Mouse (Mus musculus) CH12.LX (cell line): ENCODE measurements around the gene Soat1. TPM values are rescaled to one million over a fixed set of nuclear protein-coding genes. Genes with fewer than 3 reads are reported as not detected.

Source experiments
- DNase-seq: peaks from one replicate; pipeline ENCODE4 v3.0.0-alpha.2; 2013; ENCODE audit errors: extremely low read depth
- H3K27ac ChIP-seq: 2 replicates; pipeline ENCODE4 v1.5.1; 2012; ENCODE audit warnings: low read depth, mild to moderate bottlenecking, control low read depth, moderate library complexity; ENCODE audit not compliant: insufficient read depth
- H3K27me3 ChIP-seq: replicated peaks from 2 replicates; pipeline ENCODE3; 2012; ENCODE audit warnings: inconsistent platforms
- H3K36me3 ChIP-seq, 2 experiments: replicated peaks in 1 of 2; 2 replicates each; pipeline versions ENCODE3 to v1.6.1; 2012; ENCODE audit warnings: inconsistent platforms in 1 of 2, low read length in 1 of 2, mild to moderate bottlenecking in 1 of 2, mixed read lengths in 1 of 2, moderate library complexity in 1 of 2; ENCODE audit not compliant: control insufficient read depth in 1 of 2, insufficient read depth in 1 of 2
- H3K4me1 ChIP-seq, 2 experiments: 2 replicates each; pipeline ENCODE4 v1.6.1; 2012; ENCODE audit warnings: inconsistent platforms in 1 of 2, moderate library complexity in 1 of 2; ENCODE audit not compliant: insufficient read depth in 2 of 2, control insufficient read depth in 1 of 2
- H3K4me2 ChIP-seq: 2 replicates; pipeline ENCODE4 v1.6.1; 2012; ENCODE audit warnings: low read depth, mild to moderate bottlenecking, control low read depth; ENCODE audit not compliant: poor library complexity, insufficient read depth, severe bottlenecking
- H3K4me3 ChIP-seq, 3 experiments: fragments of 150-350 bp in 1 of 3; sonication (generic) in 1 of 3; replicated peaks in 1 of 3; 2 replicates each; pipeline versions ENCODE3 to v1.5.1; 2011 to 2012; ENCODE audit warnings: low read depth in 2 of 3, low read length in 2 of 3, mild to moderate bottlenecking in 2 of 3, moderate library complexity in 2 of 3, control low read depth in 1 of 3, improper control_type of control experiment in 1 of 3, inconsistent platforms in 1 of 3, mixed read lengths in 1 of 3; ENCODE audit not compliant: poor library complexity in 1 of 3
- H3K79me2 ChIP-seq: replicated peaks from 2 replicates; pipeline ENCODE4 v1.6.1; 2012; ENCODE audit warnings: mild to moderate bottlenecking, moderate library complexity; ENCODE audit not compliant: control insufficient read depth, poor library complexity, insufficient read depth, severe bottlenecking; ENCODE audit errors: extremely low read depth
- H3K9ac ChIP-seq: 2 replicates; pipeline ENCODE4 v1.6.1; 2012; ENCODE audit warnings: low read depth, mild to moderate bottlenecking, control low read depth, moderate library complexity; ENCODE audit not compliant: insufficient read depth
- H3K9me3 ChIP-seq: replicated peaks from 2 replicates; pipeline ENCODE3; 2012; ENCODE audit warnings: low read length, inconsistent platforms, mixed read lengths
- CHD1 ChIP-seq: IDR thresholded peaks from 2 replicates; pipeline ENCODE4 v1.6.1; 2012; ENCODE audit warnings: low read depth, low read length, improper control_type of control experiment, inconsistent platforms
- E2F4 ChIP-seq: IDR thresholded peaks from 2 replicates; pipeline ENCODE4 v1.6.1; 2011; ENCODE audit warnings: low read depth, low read length, improper control_type of control experiment; ENCODE audit not compliant: insufficient replicate concordance
- GABPA ChIP-seq: IDR thresholded peaks from 2 replicates; pipeline ENCODE4 v1.6.1; 2012; ENCODE audit warnings: low read depth, low read length, improper control_type of control experiment, inconsistent platforms; ENCODE audit not compliant: insufficient replicate concordance
- HCFC1 ChIP-seq: IDR thresholded peaks from 2 replicates; pipeline ENCODE4 v1.6.1; 2012; ENCODE audit warnings: low read depth, mild to moderate bottlenecking, inconsistent platforms, low read length, improper control_type of control experiment
- IRF4 ChIP-seq: IDR thresholded peaks from 2 replicates; pipeline ENCODE4 v1.6.1; 2014; ENCODE audit warnings: low read depth, mild to moderate bottlenecking, inconsistent platforms, low read length, improper control_type of control experiment
- JUN ChIP-seq: IDR thresholded peaks from 2 replicates; pipeline ENCODE4 v1.6.1; 2011; ENCODE audit warnings: low read depth, mild to moderate bottlenecking, low read length, improper control_type of control experiment, moderate library complexity; ENCODE audit not compliant: insufficient read depth
- JUND ChIP-seq: conservative IDR thresholded peaks from 2 replicates; pipeline ENCODE4 v1.6.1; 2011; ENCODE audit warnings: low read depth, low read length, improper control_type of control experiment
- MEF2A ChIP-seq: IDR thresholded peaks from 2 replicates; pipeline ENCODE4 v1.6.1; 2014; ENCODE audit warnings: low read depth, mild to moderate bottlenecking, inconsistent platforms, low read length, improper control_type of control experiment, borderline replicate concordance
- MYC ChIP-seq: IDR thresholded peaks from 2 replicates; pipeline ENCODE4 v1.6.1; 2011; ENCODE audit warnings: low read depth, mild to moderate bottlenecking, improper control_type of control experiment, low read length
- NELFE ChIP-seq: IDR thresholded peaks from 2 replicates; pipeline ENCODE4 v1.6.1; 2011; ENCODE audit warnings: low read depth, low read length, improper control_type of control experiment
- NRF1 ChIP-seq: IDR thresholded peaks from 2 replicates; pipeline ENCODE4 v1.6.1; 2014; ENCODE audit warnings: low read depth, mild to moderate bottlenecking, inconsistent platforms, low read length, improper control_type of control experiment, moderate library complexity
- PAX5 ChIP-seq: IDR thresholded peaks from 2 replicates; pipeline ENCODE4 v1.6.1; 2012; ENCODE audit warnings: low read length, inconsistent platforms, mixed read lengths
- POLR2AphosphoS2 ChIP-seq: IDR thresholded peaks from 2 replicates; pipeline ENCODE4 v1.6.1; 2011; ENCODE audit warnings: low read depth, low read length, improper control_type of control experiment
- RAD21 ChIP-seq: IDR thresholded peaks from 2 replicates; pipeline ENCODE4 v1.6.1; 2011; ENCODE audit warnings: low read depth, mild to moderate bottlenecking, low read length, improper control_type of control experiment, moderate library complexity
- RCOR1 ChIP-seq: conservative IDR thresholded peaks from 2 replicates; pipeline ENCODE4 v1.6.1; 2012; ENCODE audit warnings: low read depth, mild to moderate bottlenecking, inconsistent platforms, low read length, improper control_type of control experiment
- SMC3 ChIP-seq: IDR thresholded peaks from 2 replicates; pipeline ENCODE4 v1.6.1; 2011; ENCODE audit warnings: low read depth, low read length, improper control_type of control experiment
- TCF12 ChIP-seq: IDR thresholded peaks from 2 replicates; pipeline ENCODE4 v1.6.1; 2014; ENCODE audit warnings: low read depth, mild to moderate bottlenecking, inconsistent platforms, low read length, improper control_type of control experiment
- ZC3H11A ChIP-seq: IDR thresholded peaks from 2 replicates; pipeline ENCODE4 v1.6.1; 2012; ENCODE audit warnings: low read depth, mild to moderate bottlenecking, inconsistent platforms, low read length, improper control_type of control experiment
- dilution Hi-C: fragments of 300-500 bp; cut with MboI; formaldehyde crosslinking; loops from 2 replicates; pipeline ENCODE4 v1.14.3; 2020; ENCODE audit warnings: low sequenced_read_pairs; ENCODE audit not compliant: extremely low pct_unique_long_range_greater_than_20kb, extremely low pct_ligation_motif_present
- in situ Hi-C: fragments of 300-500 bp; cut with MboI; formaldehyde crosslinking; loops from 3 replicates; pipeline ENCODE4 v1.14.3; 2019; ENCODE audit warnings: low sequenced_read_pairs, low pct_ligation_motif_present, low pct_unique_long_range_greater_than_20kb, mixed read lengths
- polyA plus RNA-seq: library from polyadenylated mRNA; unstranded; fragments of >175 nt; gene quantifications from 2 replicates; pipeline ENCODE4 v1.2.1, GENCODE M21; 2012; ENCODE audit warnings: low read depth; ENCODE audit not compliant: insufficient read length
- total RNA-seq, 2 experiments: library from RNA; depleted of rRNA; stranded (reverse); fragments of 300-350 nt in 1 of 2; fragments of >200 nt in 1 of 2; gene quantifications; 2 replicates each; pipeline ENCODE4 v1.2.3; 2012 to 2014

Gene Soat1
- total and polyA plus RNA-seq, 3 experiments: 8.6 to 13.5 (median 10.3) TPM

DNA sequence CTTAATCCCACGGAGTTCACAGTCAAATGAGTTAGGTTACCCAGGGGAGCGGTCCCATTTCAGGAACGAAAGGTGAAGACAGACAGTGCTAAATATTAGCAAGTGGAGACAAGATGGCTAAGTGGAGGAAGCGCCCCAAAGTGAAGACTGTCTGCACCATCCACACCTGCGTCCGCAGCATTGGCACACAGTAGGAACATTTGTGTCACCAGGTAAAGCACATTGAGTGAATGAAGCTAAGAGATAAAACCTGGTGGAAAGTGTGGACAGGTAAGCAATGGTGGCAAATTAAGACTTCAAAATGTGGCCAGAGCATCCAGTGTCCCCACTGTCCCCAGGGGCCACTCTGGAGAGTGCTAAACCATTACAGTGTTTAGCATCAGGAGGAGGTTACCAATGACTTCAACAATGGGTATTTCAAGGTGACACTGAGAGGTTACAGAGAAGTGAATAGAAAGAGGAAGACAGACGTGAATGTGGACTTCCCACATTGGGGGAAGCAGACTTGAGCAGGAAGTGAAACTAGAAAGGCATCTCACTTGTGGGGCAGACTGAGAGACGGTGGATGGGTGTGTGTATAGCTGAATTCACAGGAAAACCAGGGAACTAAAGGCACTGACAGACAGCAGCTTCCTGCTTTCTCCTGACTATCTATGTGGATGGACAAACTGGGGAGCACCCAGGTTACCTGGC lies 37.0 kb downstream of the Soat1 start (continued):
- TF ChIP-seq NRF1 (no peak), JUN (no peak; the same call in 1 of the 2 replicates), E2F4 (no peak), POLR2AphosphoS2 (no peak), GABPA (no peak), CHD1 (no peak), HCFC1 (no peak), MEF2A (peak; percentile 32; the same call in 1 of the 2 replicates), JUND (no peak), IRF4 (peak; percentile 96), NELFE (no peak)
- TF ChIP-seq, all 38 proteins: peak for 11

DNA sequence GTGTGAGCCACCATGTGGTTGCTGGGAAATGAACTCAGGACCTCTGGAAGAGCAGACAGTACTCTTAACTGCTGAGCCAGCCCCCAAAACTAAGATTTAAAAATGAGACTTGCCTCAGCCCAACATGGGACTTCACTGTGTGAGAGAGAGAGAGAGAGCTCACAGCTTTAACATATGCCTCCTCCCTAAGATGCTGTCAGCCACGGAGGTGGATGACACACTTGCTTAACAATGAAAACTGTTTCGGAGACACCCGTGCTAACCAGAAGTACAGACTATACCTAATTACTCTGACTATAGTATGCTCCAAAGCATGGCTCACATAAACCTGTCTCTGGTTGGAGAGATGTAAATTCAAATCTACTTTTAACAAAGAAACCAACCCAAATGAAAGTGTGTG lies 40.6 kb downstream of the Soat1 start:
- no peaks in the 10 kb centered on the region for H3K27me3 ChIP-seq
- DNase-seq: no peak
- H3K9ac ChIP-seq: no peak overlapping the region
- H3K4me1 ChIP-seq: peaks cover 9 to 21% of the 10 kb centered on the region in 2 experiments
- H3K27ac ChIP-seq: no peak overlapping the region
- H3K4me2 ChIP-seq: no peak overlapping the region
- no peaks in the 10 kb centered on the region for H3K9me3 ChIP-seq
- H3K79me2 ChIP-seq: no peaks in the 10 kb centered on the region
- H3K4me3 ChIP-seq: no peak overlapping the region
- dilution Hi-C loops (no loop called here), in situ Hi-C loops (no loop called here)
- peaks cover 2 to 39% of the 10 kb centered on the region in 2 experiments for H3K36me3 ChIP-seq
- no peak for TF ChIP-seq ZC3H11A

DNA sequence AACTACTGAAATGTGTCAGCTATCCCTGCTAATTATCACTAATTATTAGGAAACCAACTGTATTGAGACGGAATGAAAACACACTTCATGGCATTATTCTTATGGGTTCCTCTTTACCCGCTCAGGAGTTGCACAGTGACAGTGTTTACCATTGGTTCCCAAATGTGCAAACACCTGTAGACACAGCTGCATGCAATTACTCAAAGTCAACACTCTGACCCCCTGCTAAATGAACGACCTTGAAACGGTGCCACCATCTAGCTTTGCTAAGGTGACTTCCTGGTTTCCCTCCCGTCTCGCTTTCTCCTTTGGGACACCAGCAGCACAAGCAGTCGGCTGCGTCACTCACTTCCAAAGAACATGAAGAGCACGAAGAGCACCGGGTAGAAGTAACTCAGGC lies 41.6 kb downstream of the Soat1 start:
- H3K4me1 ChIP-seq: peaks cover 4 to 11% of the 10 kb centered on the region in 2 experiments
- H3K27me3 ChIP-seq: no peaks in the 10 kb centered on the region
- no peak overlapping the region for H3K4me2 ChIP-seq
- H3K9ac ChIP-seq: no peak overlapping the region
- no peak overlapping the region for H3K4me3 ChIP-seq
- TF ChIP-seq RAD21 (no peak), MYC (no peak), HCFC1 (no peak), RCOR1 (no peak), MEF2A (no peak), SMC3 (no peak), PAX5 (no peak), TCF12 (no peak)
- TF ChIP-seq, all 38 proteins: peak for 0
- in situ Hi-C loops (no loop called here), dilution Hi-C loops (no loop called here)
- DNase-seq: no peak
- Histone ChIP-seq H3K9me3 (no peaks in the 10 kb centered on the region), H3K36me3 (peaks cover 2 to 39% of the 10 kb centered on the region in 2 experiments), H3K79me2 (no peaks in the 10 kb centered on the region), H3K27ac (no peak overlapping the region)
